Mouse (Mus musculus) forebrain, embryonic 10.5 days (tissue): Measurements from ENCODE around the gene Wdr3. TPM values are rescaled to one million over a fixed set of nuclear protein-coding genes. Genes with fewer than 3 reads are reported as not detected.

ENCODE experiments used
- DNase-seq: peaks from one replicate; pipeline ENCODE4 v3.0.0-alpha.2; 2017; ENCODE audit warnings: low spot score; ENCODE audit errors: extremely low spot score
- H3K27ac ChIP-seq: fragments of 300-500 bp; sonication (generic); 2 replicates; pipeline ENCODE4 v1.5.1; 2016; ENCODE audit warnings: mild to moderate bottlenecking
- H3K27me3 ChIP-seq: fragments of 300-500 bp; sonication (generic); 2 replicates; pipeline ENCODE4 v1.6.1; 2016; ENCODE audit warnings: mild to moderate bottlenecking; ENCODE audit not compliant: poor library complexity, severe bottlenecking
- H3K36me3 ChIP-seq: fragments of 300-500 bp; sonication (generic); replicated peaks from 2 replicates; pipeline ENCODE4 v1.6.1; 2016; ENCODE audit warnings: mild to moderate bottlenecking, moderate library complexity
- H3K4me1 ChIP-seq: fragments of 300-500 bp; sonication (generic); 2 replicates; pipeline ENCODE4 v1.6.1; 2016
- H3K4me3 ChIP-seq: fragments of 300-500 bp; sonication (generic); 2 replicates; pipeline ENCODE4 v1.5.1; 2016; ENCODE audit warnings: mild to moderate bottlenecking, moderate library complexity
- H3K9me3 ChIP-seq: fragments of 300-500 bp; sonication (generic); 2 replicates; pipeline ENCODE4 v1.6.1; 2016; ENCODE audit warnings: mild to moderate bottlenecking, moderate library complexity
- WGBS: fragments of 180-500 bp; shearing (Covaris S2); methylation state at CpG from one replicate; pipeline ENCODE4 v1.1.7; 2016; 5-methylcytosine and 5-hydroxymethylcytosine counted together
- polyA plus RNA-seq: library from polyadenylated mRNA; unstranded; fragments of >200 nt; fragmentation: Nextera tagmentation; extraction: Ambion mirVana; gene quantifications from 2 replicates; pipeline ENCODE4 v1.2.1, GENCODE M21; 2016

The Wdr3 gene
- polyA plus RNA-seq = 62.9 and 66.1 TPM in 2 replicates

GRCm38 (mm10) chr3:100162315-100163105, at the start of gene Wdr3, which contains the start of gene Gdap2:
TSS of gene Wdr3 (minus strand) at chr3:100162407.
TSS of gene Gdap2 (plus strand) at chr3:100162381.
- Histone ChIP-seq H3K36me3 (peaks cover 36% of the 10 kb centered on the region), H3K27ac (peak within 1 kb of the TSS; percentile 87), H3K27me3 (no peaks in the 10 kb centered on the region), H3K4me1 (peaks cover 24% of the 10 kb centered on the region), H3K4me3 (peak within 1 kb of the TSS; percentile 89), H3K9me3 (no peaks in the 10 kb centered on the region)
- under 1% methylated on average over 55 of the region's 55 CpGs for WGBS
- DNase-seq = peak; percentile 93

- DNase-seq = no peak
- WGBS = 58% methylated on average over 1 of the region's 1 CpGs
Observed at GRCm38 (mm10) chr3:100206973-100207372, 44.8 kb upstream of the Wdr3 start.

GRCm38 (mm10) chr3:100201554-100201953, 39.3 kb upstream of the Wdr3 start:
- 93% methylated on average over 7 of the region's 7 CpGs for WGBS
- Histone ChIP-seq H3K36me3 (peaks cover 48% of the 10 kb centered on the region), H3K4me3 (no peak overlapping the region), H3K27ac (no peak overlapping the region), H3K9me3 (no peaks in the 10 kb centered on the region), H3K4me1 (no peaks in the 10 kb centered on the region), H3K27me3 (no peaks in the 10 kb centered on the region)
- DNase-seq = no peak

More at GRCm38 (mm10) chr3:100206973-100207372, 44.8 kb upstream of the Wdr3 start:
- no peaks in the 10 kb centered on the region for H3K9me3 ChIP-seq
- H3K4me1 ChIP-seq = no peaks in the 10 kb centered on the region
- H3K4me3 ChIP-seq = no peak overlapping the region
- peaks cover 35% of the 10 kb centered on the region for H3K36me3 ChIP-seq
- H3K27ac ChIP-seq = no peak overlapping the region
- H3K27me3 ChIP-seq = no peaks in the 10 kb centered on the region

- no peak for DNase-seq
- Histone ChIP-seq H3K9me3 (no peaks in the 10 kb centered on the region), H3K4me3 (no peak overlapping the region), H3K4me1 (no peaks in the 10 kb centered on the region), H3K27ac (no peak overlapping the region), H3K27me3 (no peaks in the 10 kb centered on the region), H3K36me3 (peaks cover 21% of the 10 kb centered on the region)
- WGBS = 63% methylated on average over 5 of the region's 5 CpGs
Observed at GRCm38 (mm10) chr3:100194210-100194609, 32.0 kb upstream of the Wdr3 start.

- 86% methylated on average over 11 of the region's 11 CpGs for WGBS
Observed at GRCm38 (mm10) chr3:100189861-100190260, 27.7 kb upstream of the Wdr3 start.

GRCm38 (mm10) chr3:100189444-100189843, 27.2 kb upstream of the Wdr3 start:
- Histone ChIP-seq H3K27me3 (no peaks in the 10 kb centered on the region), H3K4me3 (no peak overlapping the region), H3K36me3 (peaks cover 25% of the 10 kb centered on the region), H3K27ac (no peak overlapping the region), H3K9me3 (no peaks in the 10 kb centered on the region), H3K4me1 (no peaks in the 10 kb centered on the region)
- DNase-seq = peak; percentile 31
- whole genome bisulfite sequencing = 45% methylated on average over 1 of the region's 1 CpGs

More at GRCm38 (mm10) chr3:100189861-100190260, 27.7 kb upstream of the Wdr3 start:
- no peak for DNase-seq
- H3K27ac ChIP-seq = no peak overlapping the region
- H3K4me3 ChIP-seq = no peak overlapping the region
- H3K27me3 ChIP-seq = no peaks in the 10 kb centered on the region
- no peaks in the 10 kb centered on the region for H3K9me3 ChIP-seq
- peaks cover 25% of the 10 kb centered on the region for H3K36me3 ChIP-seq
- H3K4me1 ChIP-seq = no peaks in the 10 kb centered on the region

- no peaks in the 10 kb centered on the region for H3K27me3 ChIP-seq
- H3K36me3 ChIP-seq = peaks cover 48% of the 10 kb centered on the region
- 94% methylated on average over 3 of the region's 3 CpGs for WGBS
- H3K4me1 ChIP-seq = no peaks in the 10 kb centered on the region
- H3K4me3 ChIP-seq = no peak overlapping the region
- DNase-seq = no peak
- no peaks in the 10 kb centered on the region for H3K9me3 ChIP-seq
- H3K27ac ChIP-seq = no peak overlapping the region
Observed at GRCm38 (mm10) chr3:100180471-100180870, 18.3 kb upstream of the Wdr3 start.

- Histone ChIP-seq H3K4me3 (no peak overlapping the region), H3K36me3 (peaks cover 62% of the 10 kb centered on the region), H3K4me1 (no peaks in the 10 kb centered on the region), H3K27me3 (no peaks in the 10 kb centered on the region), H3K27ac (no peak overlapping the region), H3K9me3 (no peaks in the 10 kb centered on the region)
- 91% methylated on average over 2 of the region's 2 CpGs for WGBS
- DNase-seq = no peak
Observed at GRCm38 (mm10) chr3:100176031-100176430, 13.8 kb upstream of the Wdr3 start.

GRCm38 (mm10) chr3:100164991-100165390, 2.8 kb upstream of the Wdr3 start:
- Histone ChIP-seq H3K4me3 (no peak overlapping the region), H3K27me3 (no peaks in the 10 kb centered on the region), H3K27ac (no peak overlapping the region), H3K36me3 (peaks cover 14% of the 10 kb centered on the region), H3K9me3 (no peaks in the 10 kb centered on the region), H3K4me1 (peaks cover 24% of the 10 kb centered on the region)
- no peak for DNase-seq

GRCm38 (mm10) chr3:100163556-100163955, 1.3 kb upstream of the Wdr3 start:
- no peaks in the 10 kb centered on the region for H3K27me3 ChIP-seq
- H3K4me1 ChIP-seq = peaks cover 24% of the 10 kb centered on the region
- peaks cover 26% of the 10 kb centered on the region for H3K36me3 ChIP-seq
- no peaks in the 10 kb centered on the region for H3K9me3 ChIP-seq
- H3K4me3 ChIP-seq = no peak overlapping the region
- WGBS = 88% methylated on average over 2 of the region's 2 CpGs
- no peak overlapping the region for H3K27ac ChIP-seq
- DNase-seq = no peak

- no peak for DNase-seq
- Histone ChIP-seq H3K27ac (peak overlapping the region; percentile 87), H3K36me3 (peaks cover 43% of the 10 kb centered on the region), H3K9me3 (no peaks in the 10 kb centered on the region), H3K4me1 (peaks cover 24% of the 10 kb centered on the region), H3K27me3 (no peaks in the 10 kb centered on the region), H3K4me3 (peak overlapping the region; percentile 89)
- 1% methylated on average over 35 of the region's 35 CpGs for WGBS
Observed at GRCm38 (mm10) chr3:100161665-100162314, 417 bp downstream of the Wdr3 start.

GRCm38 (mm10) chr3:100160682-100161445, 1.3 kb downstream of the Wdr3 start:
- 91% methylated on average over 15 of the region's 15 CpGs for whole genome bisulfite sequencing
- H3K4me1 ChIP-seq = peaks cover 24% of the 10 kb centered on the region
- peak overlapping the region; percentile 89 for H3K4me3 ChIP-seq
- peaks cover 50% of the 10 kb centered on the region for H3K36me3 ChIP-seq
- H3K27ac ChIP-seq = no peak overlapping the region
- DNase-seq = no peak
- H3K9me3 ChIP-seq = no peaks in the 10 kb centered on the region
- no peaks in the 10 kb centered on the region for H3K27me3 ChIP-seq
